Mouse (Mus musculus) cortical plate, adult 2 months (tissue): ENCODE data around the gene Gpr55.

ENCODE experiments used
- CTCF ChIP-seq: fragments of 200-500 bp; IDR thresholded peaks from 2 replicates; pipeline ENCODE4 v1.5.1; 2011; ENCODE audit warnings: mild to moderate bottlenecking, control low read depth, low read length; ENCODE audit not compliant: insufficient read depth; ENCODE audit errors: extremely low read depth
- POLR2A ChIP-seq: fragments of 200-500 bp; IDR thresholded peaks from 2 replicates; pipeline ENCODE4 v1.6.1; 2011; ENCODE audit warnings: mild to moderate bottlenecking, low read length, control low read depth; ENCODE audit not compliant: insufficient read depth; ENCODE audit errors: extremely low read depth

DNA sequence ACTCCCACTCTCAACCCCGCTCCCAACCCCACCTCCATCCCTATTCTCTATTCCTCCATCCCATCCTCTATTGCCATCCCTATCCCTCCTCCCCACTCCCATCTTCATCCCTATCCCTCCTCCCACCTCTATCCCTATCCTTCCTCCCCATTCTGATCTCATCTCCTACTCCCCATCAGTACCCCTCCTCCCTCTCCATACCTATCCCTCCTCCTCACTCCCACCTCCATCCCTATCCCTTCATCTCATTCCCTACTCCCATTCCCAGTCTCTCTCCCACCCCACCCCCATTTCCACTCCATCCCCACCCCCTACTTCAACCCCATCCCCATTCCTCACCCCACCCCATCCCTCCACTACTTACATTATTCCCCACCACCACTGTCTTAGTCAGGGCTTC lies 36.4 kb upstream of the Gpr55 start:
- TF ChIP-seq CTCF (no peak), POLR2A (no peak)
